In genomic region chr1:171437264-171438013, GRCm38 (mm10) we compare ENCODE assay signal across 8 mouse cellular contexts. TPM values are rescaled to one million over a fixed set of nuclear protein-coding genes. Genes with fewer than 3 reads are reported as not detected.
A peak's percentile ranks its signal among the peaks of the same experiment; 100 is the strongest.
DNase-seq lines count a peak whose midpoint lies in the region; ATAC-seq and TF ChIP-seq lines count a peak whose summit lies in the region.

Gene F11r, plus strand, starts transcription at chr1:171437535.

- H3K9ac ChIP-seq in intestine, embryonic 14.5 days (ENCODE audit: low read length) = peak within 1 kb of the TSS; percentile 53
- H3K9ac ChIP-seq in liver, embryonic 16.5 days (ENCODE audit: low read depth, low read length) = peak within 1 kb of the TSS; percentile 8
- peak within 1 kb of the TSS; percentile 37 for H3K9ac ChIP-seq in neural tube, embryonic 11.5 days (ENCODE audit: low read length)

- peak within 1 kb of the TSS; percentile 60 for H3K4me2 ChIP-seq in intestine, embryonic 14.5 days (ENCODE audit: low read length)
- peak within 1 kb of the TSS; percentile 37 for H3K4me2 ChIP-seq in liver, embryonic 16.5 days (ENCODE audit: low read depth, low read length)
- H3K4me2 ChIP-seq in neural tube, embryonic 11.5 days (ENCODE audit: low read depth) = peak within 1 kb of the TSS; percentile 56

- peak within 1 kb of the TSS; percentile 12 for H3K27ac ChIP-seq in cortical plate, adult 2 months (ENCODE audit: insufficient read depth, low read length)
- H3K27ac ChIP-seq in intestine, embryonic 14.5 days (ENCODE audit: low read depth) = peak within 1 kb of the TSS; percentile 17; the same call in 1 of the 2 replicates
- peak within 1 kb of the TSS; percentile 68 for H3K27ac ChIP-seq in liver, embryonic 16.5 days (ENCODE audit: low read length)
- H3K27ac ChIP-seq in neural tube, embryonic 11.5 days (ENCODE audit: low read depth, low read length) = no peak within 1 kb of the TSS
- no peak within 1 kb of the TSS; the same call in 1 of the 2 replicates for H3K27ac ChIP-seq in thymus, adult 2 months (ENCODE audit: control insufficient read depth, insufficient read depth, low read length)

- H3K36me3 ChIP-seq in intestine, embryonic 14.5 days (ENCODE audit: control insufficient read depth, insufficient read depth, low read length) = no peaks in the 10 kb centered on the region
- H3K36me3 ChIP-seq in liver, embryonic 16.5 days (ENCODE audit: control insufficient read depth, insufficient read depth) = no peaks in the 10 kb centered on the region
- no peaks in the 10 kb centered on the region for H3K36me3 ChIP-seq in neural tube, embryonic 11.5 days (ENCODE audit: control insufficient read depth, insufficient read depth, low read length)
- no peaks in the 10 kb centered on the region for H3K36me3 ChIP-seq in thymus, adult 2 months (ENCODE audit: control insufficient read depth, insufficient read depth, low read length)

- peak; percentile 46 to 54 for DNase-seq in right cerebral cortex, postnatal 10 days (ENCODE audit: low spot score in 2 of 2)
- no peak for DNase-seq in right cerebral cortex, postnatal 14 days
- peak in 1 of 2 experiments; percentile 38 for DNase-seq in gastrocnemius, postnatal 4 days (ENCODE audit: low spot score in 2 of 2)
- DNase-seq in intestine, embryonic 14.5 days (ENCODE audit: low spot score) = peak; percentile 87
- peak; percentile 71 for DNase-seq in neural tube, embryonic 11.5 days (ENCODE audit: low spot score)
- DNase-seq in thymus, adult 2 months = peak; percentile 68

- WGBS in intestine, embryonic 14.5 days = under 1% methylated on average over 45 of the region's 46 CpGs
- 2% methylated on average over 46 of the region's 46 CpGs for WGBS in liver, embryonic 16.5 days (ENCODE audit: insufficient replicate concordance)
- under 1% methylated on average over 46 of the region's 46 CpGs for WGBS in neural tube, embryonic 11.5 days
- 4% methylated on average over 46 of the region's 46 CpGs for WGBS in thymus, adult 2 months

- H3K27me3 ChIP-seq in intestine, embryonic 14.5 days (replicated peaks; ENCODE audit: control insufficient read depth, insufficient read depth, low read length) = no peaks in the 10 kb centered on the region; the same call in 1 of the 2 replicates
- H3K27me3 ChIP-seq in liver, embryonic 16.5 days (ENCODE audit: control insufficient read depth, insufficient read depth, low read depth, low read length) = peaks cover 41% of the 10 kb centered on the region
- peaks cover 27% of the 10 kb centered on the region for H3K27me3 ChIP-seq in neural tube, embryonic 11.5 days (ENCODE audit: control insufficient read depth, insufficient read depth, low read length)
- H3K27me3 ChIP-seq in thymus, adult 2 months (ENCODE audit: control insufficient read depth, insufficient read depth, low read length) = peaks cover 10% of the 10 kb centered on the region

- 0 out of 2 replicates have a peak, but pooled peaks have one; percentile 24 for TF ChIP-seq POLR2A in cortical plate, adult 2 months (IDR thresholded peaks at IDR 0.05; ENCODE audit: extremely low read depth, insufficient read depth, low read length)
- no peak for TF ChIP-seq POLR2A in thymus, adult 2 months (IDR thresholded peaks at IDR 0.05; ENCODE audit: control insufficient read depth, extremely low read depth, insufficient read depth, low read length, poor library complexity)

- no peaks in the 10 kb centered on the region for H3K9me3 ChIP-seq in intestine, embryonic 14.5 days (ENCODE audit: control insufficient read depth, low read length)
- H3K9me3 ChIP-seq in liver, embryonic 16.5 days (replicated peaks; ENCODE audit: control insufficient read depth, low read length) = no peaks in the 10 kb centered on the region
- H3K9me3 ChIP-seq in neural tube, embryonic 11.5 days (ENCODE audit: control insufficient read depth, low read length) = no peaks in the 10 kb centered on the region

- TF ChIP-seq CTCF in cortical plate, adult 2 months (IDR thresholded peaks at IDR 0.05; ENCODE audit: extremely low read depth, insufficient read depth, low read length) = no peak
- TF ChIP-seq CTCF in thymus, adult 2 months (IDR thresholded peaks at IDR 0.05; ENCODE audit: borderline replicate concordance, control insufficient read depth, extremely low read depth, insufficient read depth, low read length, poor library complexity) = no peak

- no peaks in the 10 kb centered on the region for H3K4me1 ChIP-seq in cortical plate, adult 2 months (ENCODE audit: control insufficient read depth, insufficient read depth, low read length)
- peaks cover 20% of the 10 kb centered on the region for H3K4me1 ChIP-seq in intestine, embryonic 14.5 days (replicated peaks; ENCODE audit: control insufficient read depth, insufficient read depth, low read length)
- H3K4me1 ChIP-seq in liver, embryonic 16.5 days (ENCODE audit: control insufficient read depth, low read depth, low read length) = peaks cover 13% of the 10 kb centered on the region
- H3K4me1 ChIP-seq in neural tube, embryonic 11.5 days (ENCODE audit: control insufficient read depth, insufficient read depth, low read length) = peaks cover 8% of the 10 kb centered on the region
- H3K4me1 ChIP-seq in thymus, adult 2 months (replicated peaks; ENCODE audit: control insufficient read depth, insufficient read depth, low read length) = peaks cover 15% of the 10 kb centered on the region

- peak; percentile 90 for ATAC-seq in intestine, embryonic 14.5 days (replicated peaks; ENCODE audit: low FRiP score, low TSS enrichment, low read depth)
- peak; percentile 88 for ATAC-seq in liver, embryonic 16.5 days (ENCODE audit: low read depth)
- no peak; the same call in 1 of the 2 replicates for ATAC-seq in neural tube, embryonic 11.5 days (ENCODE audit: insufficient read depth, low FRiP score, low TSS enrichment)

- peak within 1 kb of the TSS; percentile 29 for H3K4me3 ChIP-seq in cortical plate, adult 2 months (ENCODE audit: insufficient read depth, low read length)
- H3K4me3 ChIP-seq in intestine, embryonic 14.5 days (ENCODE audit: low read depth, low read length) = peak within 1 kb of the TSS; percentile 57
- peak within 1 kb of the TSS; percentile 51 for H3K4me3 ChIP-seq in liver, embryonic 16.5 days (ENCODE audit: low read depth, low read length)
- H3K4me3 ChIP-seq in neural tube, embryonic 11.5 days (ENCODE audit: low read depth, low read length) = peak within 1 kb of the TSS; percentile 36
- H3K4me3 ChIP-seq in thymus, adult 2 months (ENCODE audit: control insufficient read depth, insufficient read depth, low read length) = peak within 1 kb of the TSS; percentile 33

RNA-seq across cellular contexts. Expression of gene F11r, which starts in this region (rescaled TPM):
- polyA plus RNA-seq in cortical plate, adult 2 months (2012; rRNA removed) = 8.0 and 9.0 TPM in 2 replicates
- total RNA-seq in gastrocnemius, postnatal 4 days (2021) = 10 to 100 TPM; 15.0 to 16.4 TPM
- 88.7 and 92.1 TPM in 2 replicates for polyA plus RNA-seq in intestine, embryonic 14.5 days (2014; fragmentation: Nextera tagmentation; extraction: Ambion mirVana)
- 33.8 and 34.2 TPM in 2 replicates for polyA plus RNA-seq in liver, embryonic 16.5 days (2015; fragmentation: Nextera tagmentation; extraction: Ambion mirVana)
- polyA plus RNA-seq in neural tube, embryonic 11.5 days (2014; fragmentation: Nextera tagmentation; extraction: Ambion mirVana) = 16.9 and 21.0 TPM in 2 replicates
- polyA plus RNA-seq in thymus, adult 2 months (2012; rRNA removed) = 17.7 and 18.6 TPM in 2 replicates

Comparison
In these comparisons a context has a peak if more than half of its experiments do, and no peak if none do; other contexts are left out.
1. H3K27ac ChIP-seq: peak in cortical plate, adult 2 months (single experiment), intestine, embryonic 14.5 days (single experiment) and liver, embryonic 16.5 days (single experiment); none in neural tube, embryonic 11.5 days (single experiment) and thymus, adult 2 months (single experiment).
2. Peak in every context shown above with its lines, with median percentiles within 50 percentile points of each other: H3K4me3 ChIP-seq, H3K4me2 ChIP-seq and H3K9ac ChIP-seq.